Mouse (Mus musculus) thymus, adult 2 months (tissue): ENCODE results near the gene Cldn2. TPM values are rescaled to one million over a fixed set of nuclear protein-coding genes. Genes with fewer than 3 reads are reported as not detected.

Source experiments
- DNase-seq: peaks from one replicate; pipeline ENCODE4 v3.0.0; 2021
- H3K27ac ChIP-seq: fragments of 200-500 bp; 2 replicates; pipeline ENCODE4 v1.5.1; 2012; ENCODE audit warnings: low read length, control low read depth; ENCODE audit not compliant: control insufficient read depth, insufficient read depth
- H3K27me3 ChIP-seq: fragments of 200-500 bp; 2 replicates; pipeline ENCODE4 v1.6.1; 2012; ENCODE audit warnings: mild to moderate bottlenecking, low read length, moderate library complexity, mixed read lengths; ENCODE audit not compliant: control insufficient read depth, insufficient read depth
- H3K36me3 ChIP-seq: fragments of 200-500 bp; 2 replicates; pipeline ENCODE4 v1.6.1; 2012; ENCODE audit warnings: mild to moderate bottlenecking, low read length, moderate library complexity; ENCODE audit not compliant: control insufficient read depth, insufficient read depth
- H3K4me1 ChIP-seq: fragments of 200-500 bp; replicated peaks from 2 replicates; pipeline ENCODE4 v1.6.1; 2012; ENCODE audit warnings: low read length; ENCODE audit not compliant: control insufficient read depth, insufficient read depth
- H3K4me3 ChIP-seq: fragments of 200-500 bp; 2 replicates; pipeline ENCODE4 v1.5.1; 2012; ENCODE audit warnings: mild to moderate bottlenecking, low read length, control low read depth, moderate library complexity; ENCODE audit not compliant: control insufficient read depth, insufficient read depth
- CTCF ChIP-seq: fragments of 200-500 bp; IDR thresholded peaks from 2 replicates; pipeline ENCODE4 v1.5.1; 2012; ENCODE audit warnings: mild to moderate bottlenecking, control low read depth, low read length, moderate library complexity, borderline replicate concordance; ENCODE audit not compliant: control insufficient read depth, poor library complexity, insufficient read depth; ENCODE audit errors: extremely low read depth
- POLR2A ChIP-seq: fragments of 200-500 bp; IDR thresholded peaks from 2 replicates; pipeline ENCODE4 v1.6.1; 2012; ENCODE audit warnings: mild to moderate bottlenecking, low read length, control low read depth, moderate library complexity; ENCODE audit not compliant: control insufficient read depth, poor library complexity, insufficient read depth; ENCODE audit errors: extremely low read depth
- WGBS: fragments of 180-500 bp; shearing (Covaris S2); methylation state at CpG from one replicate; pipeline ENCODE4 v1.1.7; 2018; 5-methylcytosine and 5-hydroxymethylcytosine counted together
- polyA plus RNA-seq: library from polyadenylated mRNA; depleted of rRNA; stranded (reverse); fragments of >200 nt; gene quantifications from 2 replicates; pipeline ENCODE4 v1.2.3, GENCODE M21; 2012

The Cldn2 gene
- polyA plus RNA-seq, 1 experiment: 0.28 TPM

DNA sequence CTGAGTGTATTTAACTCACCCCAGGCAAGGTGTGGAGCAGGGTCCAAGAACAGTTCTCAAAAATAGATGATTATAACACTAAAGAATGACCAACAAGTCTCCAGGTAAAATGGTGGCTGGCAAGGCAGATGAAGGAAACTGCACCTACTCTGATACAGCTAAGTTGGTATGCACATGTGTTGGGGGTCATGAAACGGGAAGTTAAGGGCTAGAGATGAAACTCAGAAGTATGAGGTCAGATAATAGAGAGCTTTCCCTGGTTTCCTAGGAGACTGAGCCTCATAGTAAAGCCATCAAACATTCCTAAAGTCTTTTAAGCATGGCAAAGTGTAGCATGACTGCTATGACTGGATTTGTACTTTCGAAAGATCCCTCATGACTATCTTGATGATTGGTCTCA, 2.4 kb downstream of the Cldn2 start:
- no peak for TF ChIP-seq CTCF
- no peak for TF ChIP-seq POLR2A
- no peaks in the 10 kb centered on the region; the same call in 1 of the 2 replicates for H3K4me1 ChIP-seq
- 74% methylated on average over 2 of the region's 2 CpGs for WGBS
- no peak overlapping the region for H3K4me3 ChIP-seq
- no peak for DNase-seq
- H3K36me3 ChIP-seq: no peaks in the 10 kb centered on the region
- no peaks in the 10 kb centered on the region for H3K27me3 ChIP-seq
- no peak overlapping the region for H3K27ac ChIP-seq

- no peak overlapping the region for H3K4me3 ChIP-seq
- no peaks in the 10 kb centered on the region for H3K36me3 ChIP-seq
- 95% methylated on average over 4 of the region's 4 CpGs for WGBS
- no peaks in the 10 kb centered on the region for H3K27me3 ChIP-seq
- H3K4me1 ChIP-seq: no peaks in the 10 kb centered on the region
- no peak for DNase-seq
- no peak overlapping the region for H3K27ac ChIP-seq
- TF ChIP-seq POLR2A (no peak), CTCF (no peak)
Measured at GRCm38 (mm10) chrX:139805918-139806317, 5.3 kb downstream of the Cldn2 start.

GRCm38 (mm10) chrX:139807391-139807790, 6.8 kb downstream of the Cldn2 start:
- no peak overlapping the region for H3K27ac ChIP-seq
- H3K27me3 ChIP-seq: no peaks in the 10 kb centered on the region
- no peak for DNase-seq
- 78% methylated on average over 2 of the region's 2 CpGs for WGBS
- no peaks in the 10 kb centered on the region for H3K4me1 ChIP-seq
- H3K36me3 ChIP-seq: no peaks in the 10 kb centered on the region
- no peak for TF ChIP-seq CTCF
- no peak for TF ChIP-seq POLR2A
- no peak overlapping the region for H3K4me3 ChIP-seq

GRCm38 (mm10) chrX:139808085-139808484, 7.5 kb downstream of the Cldn2 start:
- Histone ChIP-seq H3K4me1 (no peaks in the 10 kb centered on the region), H3K27me3 (no peaks in the 10 kb centered on the region), H3K36me3 (no peaks in the 10 kb centered on the region), H3K27ac (no peak overlapping the region), H3K4me3 (no peak overlapping the region)
- DNase-seq: no peak
- WGBS: 44% methylated on average over 4 of the region's 4 CpGs
- TF ChIP-seq POLR2A (no peak), CTCF (no peak)

DNA sequence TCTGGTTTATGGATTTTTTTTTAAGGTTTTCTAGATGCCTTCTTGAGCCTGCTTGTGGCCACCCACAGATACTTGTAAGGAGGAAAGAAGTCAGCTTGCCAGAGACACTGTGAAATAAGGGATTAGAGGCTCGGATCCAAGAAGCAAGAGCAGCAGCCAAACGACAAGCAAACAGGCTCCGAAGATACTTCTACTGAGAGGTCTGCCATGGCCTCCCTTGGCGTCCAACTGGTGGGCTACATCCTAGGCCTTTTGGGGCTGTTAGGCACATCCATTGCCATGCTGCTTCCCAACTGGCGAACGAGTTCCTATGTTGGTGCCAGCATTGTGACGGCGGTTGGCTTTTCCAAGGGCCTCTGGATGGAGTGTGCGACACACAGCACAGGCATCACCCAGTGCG, 7.9 kb downstream of the Cldn2 start:
- no peak for TF ChIP-seq POLR2A
- WGBS: 95% methylated on average over 10 of the region's 10 CpGs
- H3K4me3 ChIP-seq: no peak overlapping the region
- H3K27ac ChIP-seq: no peak overlapping the region
- no peaks in the 10 kb centered on the region for H3K4me1 ChIP-seq
- H3K36me3 ChIP-seq: no peaks in the 10 kb centered on the region
- no peaks in the 10 kb centered on the region for H3K27me3 ChIP-seq
- no peak for DNase-seq

GRCm38 (mm10) chrX:139812636-139813298, 12.1 kb downstream of the Cldn2 start:
- TF ChIP-seq POLR2A (no peak), CTCF (no peak)
- Histone ChIP-seq H3K27me3 (no peaks in the 10 kb centered on the region), H3K36me3 (no peaks in the 10 kb centered on the region), H3K4me3 (no peak overlapping the region), H3K27ac (no peak overlapping the region), H3K4me1 (no peaks in the 10 kb centered on the region)
- WGBS: 27% methylated on average over 3 of the region's 3 CpGs
- no peak for DNase-seq
